Mouse (Mus musculus) forebrain, embryonic 10.5 days (tissue): ENCODE measurements around the gene Aspdh. TPM values are rescaled to one million over a fixed set of nuclear protein-coding genes. Genes with fewer than 3 reads are reported as not detected.
A peak's percentile ranks its signal among the peaks of the same experiment; 100 is the strongest.

Source experiments
- DNase-seq: peaks from one replicate; pipeline ENCODE4 v3.0.0-alpha.2; 2017; ENCODE audit warnings: low spot score; ENCODE audit errors: extremely low spot score
- H3K27ac ChIP-seq: fragments of 300-500 bp; sonication (generic); 2 replicates; pipeline ENCODE4 v1.5.1; 2016; ENCODE audit warnings: mild to moderate bottlenecking
- H3K27me3 ChIP-seq: fragments of 300-500 bp; sonication (generic); 2 replicates; pipeline ENCODE4 v1.6.1; 2016; ENCODE audit warnings: mild to moderate bottlenecking; ENCODE audit not compliant: poor library complexity, severe bottlenecking
- H3K36me3 ChIP-seq: fragments of 300-500 bp; sonication (generic); replicated peaks from 2 replicates; pipeline ENCODE4 v1.6.1; 2016; ENCODE audit warnings: mild to moderate bottlenecking, moderate library complexity
- H3K4me1 ChIP-seq: fragments of 300-500 bp; sonication (generic); 2 replicates; pipeline ENCODE4 v1.6.1; 2016
- H3K4me3 ChIP-seq: fragments of 300-500 bp; sonication (generic); 2 replicates; pipeline ENCODE4 v1.5.1; 2016; ENCODE audit warnings: mild to moderate bottlenecking, moderate library complexity
- H3K9me3 ChIP-seq: fragments of 300-500 bp; sonication (generic); 2 replicates; pipeline ENCODE4 v1.6.1; 2016; ENCODE audit warnings: mild to moderate bottlenecking, moderate library complexity
- WGBS: fragments of 180-500 bp; shearing (Covaris S2); methylation state at CpG from one replicate; pipeline ENCODE4 v1.1.7; 2016; 5-methylcytosine and 5-hydroxymethylcytosine counted together
- polyA plus RNA-seq: library from polyadenylated mRNA; unstranded; fragments of >200 nt; fragmentation: Nextera tagmentation; extraction: Ambion mirVana; gene quantifications from 2 replicates; pipeline ENCODE4 v1.2.1, GENCODE M21; 2016

Gene Aspdh
- polyA plus RNA-seq, 1 experiment from 2014 or later = 1.3 TPM

DNA sequence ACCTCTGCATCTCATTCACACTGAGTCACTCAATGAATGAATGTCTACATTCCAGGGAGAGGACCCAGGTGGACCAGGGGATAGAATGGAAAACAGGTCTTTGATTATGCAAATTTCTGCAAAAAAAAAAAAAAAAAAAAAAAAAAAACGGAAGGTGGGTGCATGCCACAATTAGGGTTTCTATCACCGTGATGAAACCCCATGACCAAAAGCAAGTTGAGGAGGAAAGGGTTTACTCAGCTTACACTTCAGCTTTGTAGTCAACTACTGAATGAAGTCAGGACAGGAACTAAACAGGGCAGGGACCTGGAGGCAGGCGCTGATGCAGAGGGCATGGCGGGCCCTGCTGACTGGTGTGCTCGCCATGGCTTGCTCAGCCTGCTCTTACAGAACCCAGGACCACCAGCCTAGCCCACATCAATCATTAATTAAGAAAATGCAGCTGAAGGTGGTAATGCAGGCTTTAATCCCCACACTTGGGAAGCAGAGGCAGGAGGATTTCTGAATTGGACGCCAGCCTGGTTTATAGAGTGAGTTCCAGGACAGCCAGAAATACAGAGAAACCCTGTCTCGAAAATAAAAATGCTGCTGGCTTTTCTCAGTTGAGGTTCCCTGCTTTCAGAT lies 20.5 kb downstream of the Aspdh start:
- Histone ChIP-seq H3K9me3 (no peaks in the 10 kb centered on the region), H3K27me3 (peaks cover 22% of the 10 kb centered on the region), H3K4me1 (peaks cover 10% of the 10 kb centered on the region), H3K36me3 (peaks cover 24% of the 10 kb centered on the region), H3K27ac (no peak overlapping the region), H3K4me3 (no peak overlapping the region)
- DNase-seq = no peak
- 81% methylated on average over 7 of the region's 7 CpGs for WGBS

DNA sequence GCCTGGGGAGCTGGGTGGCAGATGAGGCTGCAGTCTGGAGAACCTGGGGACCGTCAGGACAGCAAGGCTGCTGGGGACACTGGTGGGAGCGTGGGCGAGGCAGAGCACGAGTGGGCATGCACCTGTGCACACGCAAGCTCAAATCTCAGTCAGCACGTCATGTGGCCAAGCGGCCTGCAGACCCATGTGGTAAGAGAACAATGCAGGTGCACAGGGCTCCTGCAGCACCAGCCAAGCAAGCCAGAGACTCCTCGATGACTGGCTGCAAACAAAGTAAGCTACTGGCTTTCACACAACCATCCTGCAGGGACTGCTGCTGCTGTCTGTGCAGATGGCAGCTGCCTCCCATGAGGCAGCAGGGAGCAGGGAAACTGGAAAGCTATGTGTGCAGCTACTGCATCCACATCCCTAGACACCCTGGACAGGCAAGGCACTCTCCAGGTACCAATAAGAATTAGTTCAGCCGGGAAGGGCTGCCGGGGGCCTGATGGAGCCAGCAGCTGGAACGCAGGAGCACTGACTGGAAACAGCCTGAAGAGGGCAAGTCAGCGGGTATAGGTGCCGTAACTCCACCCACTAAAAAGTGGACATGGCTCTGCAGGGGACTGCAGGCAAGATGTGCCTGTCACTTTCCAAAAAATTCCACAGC lies 21.9 kb downstream of the Aspdh start:
- WGBS = 67% methylated on average over 13 of the region's 13 CpGs

DNA sequence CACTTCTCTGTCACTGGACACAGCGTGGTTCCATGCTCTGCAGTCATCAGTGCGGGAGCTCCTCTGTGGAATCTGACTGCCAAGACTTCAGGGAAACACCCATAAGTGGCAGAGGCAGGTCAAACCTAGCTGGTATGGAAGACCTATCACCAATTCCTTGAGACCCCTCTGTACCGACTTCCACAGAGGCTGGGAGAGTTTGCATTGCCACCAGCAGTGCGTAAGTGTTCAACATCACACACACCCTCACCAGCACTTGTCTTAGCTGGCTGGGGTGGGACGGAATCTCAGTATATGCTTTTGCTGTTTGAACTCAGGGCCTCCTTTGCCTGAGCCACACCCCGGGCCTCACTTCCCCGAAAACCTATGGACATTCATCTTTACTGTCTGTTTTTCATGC lies 22.7 kb downstream of the Aspdh start:
- no peak for DNase-seq
- Histone ChIP-seq H3K9me3 (no peaks in the 10 kb centered on the region), H3K27ac (no peak overlapping the region), H3K27me3 (0 out of 2 replicates have a peak, but pooled peaks cover 3% of the 10 kb centered on the region), H3K4me1 (peaks cover 10% of the 10 kb centered on the region), H3K36me3 (peaks cover 47% of the 10 kb centered on the region), H3K4me3 (no peak overlapping the region)
- WGBS = 92% methylated on average over 7 of the region's 7 CpGs

More for the DNA sequence above, 21.9 kb downstream of the Aspdh start:
- peak overlapping the region; percentile 41; the same call in 1 of the 2 replicates for H3K27ac ChIP-seq
- peaks cover 10% of the 10 kb centered on the region for H3K4me1 ChIP-seq
- H3K36me3 ChIP-seq = peaks cover 38% of the 10 kb centered on the region
- H3K27me3 ChIP-seq = peaks cover 11% of the 10 kb centered on the region
- H3K4me3 ChIP-seq = no peak overlapping the region
- no peaks in the 10 kb centered on the region for H3K9me3 ChIP-seq
- no peak for DNase-seq

DNA sequence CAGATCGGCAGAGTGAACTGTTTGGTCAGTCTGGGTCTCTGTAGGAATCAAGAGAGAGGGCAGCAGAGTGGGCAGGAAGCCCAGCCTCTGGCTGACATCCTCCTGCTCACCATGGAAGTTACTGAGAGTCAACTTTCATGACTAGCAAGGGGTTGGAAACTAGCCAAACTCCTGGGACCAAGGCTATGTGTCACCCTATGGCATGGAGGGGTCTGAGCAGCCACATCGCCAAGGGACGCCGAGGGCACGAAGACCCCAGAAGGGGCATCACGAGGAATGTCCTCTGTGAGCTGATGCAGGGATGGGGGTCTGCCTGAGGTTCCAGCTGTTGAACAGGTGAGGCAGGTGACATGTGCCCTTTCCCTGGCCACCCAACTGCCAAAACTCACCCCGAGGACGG lies 23.4 kb downstream of the Aspdh start:
- DNase-seq = no peak
- Histone ChIP-seq H3K27ac (no peak overlapping the region), H3K9me3 (no peaks in the 10 kb centered on the region), H3K36me3 (peaks cover 53% of the 10 kb centered on the region), H3K4me3 (no peak overlapping the region), H3K27me3 (no peaks in the 10 kb centered on the region), H3K4me1 (peaks cover 10% of the 10 kb centered on the region)
- 93% methylated on average over 8 of the region's 8 CpGs for WGBS

DNA sequence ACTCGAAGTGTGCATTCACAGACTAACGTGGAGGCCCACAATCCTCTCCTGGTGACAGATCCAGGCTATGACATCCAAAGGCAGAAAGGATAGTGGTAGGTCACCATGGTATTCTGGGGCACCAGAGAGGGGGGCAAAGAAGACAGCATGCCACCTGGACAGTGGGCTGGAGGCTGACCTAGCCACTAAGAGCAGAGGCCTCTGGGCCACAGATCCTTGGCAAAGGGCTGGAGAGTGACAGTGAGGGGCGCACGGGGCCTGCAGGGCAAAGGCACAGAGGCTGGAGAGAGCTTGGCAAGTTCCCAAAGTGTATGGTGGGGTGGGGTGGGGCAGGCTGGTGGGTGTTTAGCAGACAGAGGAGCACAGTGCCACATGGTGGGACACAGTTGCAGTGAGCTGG lies 25.1 kb downstream of the Aspdh start:
- 95% methylated on average over 4 of the region's 4 CpGs for WGBS
- Histone ChIP-seq H3K4me1 (peaks cover 18% of the 10 kb centered on the region), H3K4me3 (no peak overlapping the region), H3K36me3 (peaks cover 66% of the 10 kb centered on the region), H3K9me3 (no peaks in the 10 kb centered on the region), H3K27ac (no peak overlapping the region), H3K27me3 (no peaks in the 10 kb centered on the region)
- no peak for DNase-seq

DNA sequence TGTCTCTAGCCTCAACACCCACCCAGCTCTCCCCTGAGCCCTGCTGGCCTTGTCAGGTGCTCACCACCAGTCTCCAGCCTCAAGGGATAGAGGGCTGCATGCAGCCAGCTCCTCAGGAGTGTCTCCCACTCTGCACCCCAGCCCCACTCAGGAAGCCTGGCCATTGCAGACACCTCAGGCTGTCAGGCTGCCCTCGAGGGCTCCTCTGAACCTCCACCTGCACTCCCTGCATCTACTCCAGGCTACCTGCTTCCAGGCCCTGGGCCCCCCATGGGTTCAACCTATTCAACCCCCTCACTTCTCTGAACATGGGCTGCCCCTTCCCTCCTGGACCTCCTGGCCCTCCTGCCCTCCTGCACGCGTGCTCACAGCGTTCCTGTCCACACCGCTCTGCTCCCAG lies 26.2 kb downstream of the Aspdh start:
- H3K27ac ChIP-seq = no peak overlapping the region
- peaks cover 24% of the 10 kb centered on the region for H3K4me1 ChIP-seq
- 96% methylated on average over 5 of the region's 5 CpGs for WGBS
- H3K9me3 ChIP-seq = no peaks in the 10 kb centered on the region
- H3K27me3 ChIP-seq = no peaks in the 10 kb centered on the region
- DNase-seq = no peak
- H3K36me3 ChIP-seq = peaks cover 66% of the 10 kb centered on the region
- no peak overlapping the region for H3K4me3 ChIP-seq

DNA sequence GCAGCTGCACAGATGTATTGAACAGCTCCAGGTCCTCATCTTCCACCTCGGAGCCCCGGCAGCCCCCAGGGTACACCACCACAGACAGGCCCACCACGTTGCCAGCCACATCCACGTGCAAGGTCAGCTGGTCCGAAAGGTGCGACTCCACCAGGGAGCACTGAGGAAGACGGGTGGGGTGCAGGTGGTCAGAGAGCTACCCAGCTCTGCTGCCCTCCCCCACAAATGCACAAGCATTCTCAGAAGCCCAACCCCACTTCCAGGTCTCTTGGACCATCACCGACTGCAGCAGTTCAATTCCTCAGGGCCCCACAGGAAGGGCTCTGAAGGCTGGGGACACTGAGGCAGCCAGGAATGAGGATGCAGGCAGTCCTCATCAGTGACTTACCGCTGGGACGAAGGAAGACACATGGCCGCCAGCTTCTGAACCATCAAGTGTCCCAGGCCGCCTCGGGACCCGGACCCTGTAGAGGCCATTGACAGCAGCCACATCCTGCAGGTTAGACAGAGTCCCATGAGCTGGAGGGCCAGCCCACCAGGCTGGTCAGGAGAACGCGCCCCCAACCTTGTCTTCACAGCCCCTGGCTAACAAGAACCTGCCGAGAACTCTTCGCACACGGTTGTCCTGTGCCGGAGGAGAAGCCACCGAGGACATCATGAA lies 27.1 kb downstream of the Aspdh start:
- H3K4me1 ChIP-seq = peaks cover 22% of the 10 kb centered on the region
- no peak overlapping the region for H3K27ac ChIP-seq
- no peak for DNase-seq
- H3K27me3 ChIP-seq = no peaks in the 10 kb centered on the region
- 92% methylated on average over 21 of the region's 21 CpGs for WGBS
- no peaks in the 10 kb centered on the region for H3K9me3 ChIP-seq
- no peak overlapping the region for H3K4me3 ChIP-seq
- H3K36me3 ChIP-seq = peaks cover 66% of the 10 kb centered on the region

DNA sequence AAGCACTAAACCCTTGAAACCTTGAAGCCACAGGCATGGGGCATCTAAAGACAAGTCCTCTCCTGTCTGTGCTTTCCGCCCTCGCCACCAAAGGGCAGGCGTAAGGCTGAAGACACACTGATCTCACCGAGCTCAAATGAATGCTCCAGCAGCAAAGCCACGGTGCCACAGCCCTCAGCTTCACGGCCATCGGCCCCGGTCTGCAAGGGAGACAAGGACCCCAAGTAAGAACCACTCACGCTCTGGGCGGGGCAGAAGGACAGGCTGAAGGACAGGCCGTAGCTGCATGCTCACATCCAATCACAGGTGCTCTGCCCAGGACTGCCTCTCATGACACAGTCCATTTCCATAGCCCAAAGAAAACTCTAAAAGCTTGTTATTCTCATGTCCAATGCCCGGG lies 29.5 kb downstream of the Aspdh start:
- H3K27ac ChIP-seq = no peak overlapping the region
- 96% methylated on average over 12 of the region's 12 CpGs for WGBS
- H3K9me3 ChIP-seq = no peaks in the 10 kb centered on the region
- H3K36me3 ChIP-seq = peaks cover 55% of the 10 kb centered on the region
- peaks cover 9% of the 10 kb centered on the region; the same call in 1 of the 2 replicates for H3K27me3 ChIP-seq
- peak overlapping the region; percentile 76; the same call in 1 of the 2 replicates for H3K4me3 ChIP-seq
- peaks cover 26% of the 10 kb centered on the region for H3K4me1 ChIP-seq
- DNase-seq = no peak

DNA sequence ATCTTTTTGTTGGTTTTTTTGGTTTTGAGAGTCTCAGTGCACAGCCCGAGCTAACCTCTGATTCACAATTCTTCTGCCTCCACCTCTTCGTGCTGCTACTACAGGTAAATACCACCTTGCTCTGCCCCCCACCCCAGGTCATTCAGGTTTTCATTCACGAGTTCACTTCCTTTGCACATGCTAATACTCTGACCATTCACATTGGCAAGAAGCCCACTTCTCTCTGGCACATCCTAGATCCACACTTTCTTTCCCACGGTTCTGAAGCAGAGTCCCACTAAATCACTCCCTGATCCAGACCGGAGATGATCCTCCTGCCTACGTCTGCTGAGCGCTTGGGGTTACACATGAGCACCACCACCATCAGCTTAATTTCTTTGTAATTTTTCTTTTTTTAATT lies 29.9 kb downstream of the Aspdh start:
- H3K4me1 ChIP-seq = peaks cover 26% of the 10 kb centered on the region
- peak overlapping the region; percentile 76 for H3K4me3 ChIP-seq
- H3K9me3 ChIP-seq = no peaks in the 10 kb centered on the region
- DNase-seq = no peak
- peak overlapping the region; percentile 98 for H3K27ac ChIP-seq
- H3K27me3 ChIP-seq = peaks cover 12% of the 10 kb centered on the region; the same call in 1 of the 2 replicates
- 89% methylated on average over 7 of the region's 7 CpGs for WGBS
- peaks cover 51% of the 10 kb centered on the region for H3K36me3 ChIP-seq

DNA sequence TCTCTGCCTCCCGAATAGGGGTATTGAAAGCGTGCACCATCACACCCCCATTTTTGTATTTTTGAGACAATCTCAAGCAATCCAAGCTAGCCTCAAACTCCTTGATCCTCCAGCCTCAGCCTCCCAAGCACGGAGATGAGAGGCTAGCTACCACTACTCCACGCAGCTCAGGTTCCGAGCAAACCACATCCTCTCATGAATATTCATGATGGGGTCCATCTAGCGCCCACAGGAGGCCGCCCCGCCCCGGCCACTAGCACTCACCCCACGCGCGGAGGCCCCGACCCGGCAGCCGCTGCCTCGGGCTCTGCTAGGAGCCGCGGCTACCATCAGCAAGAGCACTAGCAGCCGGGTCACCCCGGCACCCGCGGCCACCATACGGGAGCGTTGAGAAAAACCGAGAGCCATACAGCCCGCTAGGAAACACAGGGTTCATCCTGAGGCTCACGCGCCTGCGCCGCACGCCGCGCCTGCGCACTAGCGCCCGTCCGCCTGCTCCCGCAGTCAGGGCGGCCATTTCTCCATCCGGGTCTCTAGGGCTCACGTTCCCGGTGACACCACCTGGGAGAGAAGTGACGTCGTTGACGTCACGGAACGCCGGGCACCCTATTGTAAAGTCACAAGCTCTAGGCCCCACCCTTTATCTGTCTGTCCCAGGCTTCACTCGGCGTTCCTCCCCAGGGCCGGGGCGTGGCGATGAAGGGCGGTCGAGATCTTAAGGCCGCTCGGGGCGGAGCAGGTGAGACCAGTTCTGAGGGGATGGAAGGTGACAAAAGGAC lies 31.0 kb downstream of the Aspdh start, which contains the start of the genes Emc10 and Fam71e1:
Gene Emc10, minus strand, starts transcription at position 538 of the 779 bp plus-strand sequence.
Gene Fam71e1, plus strand, starts transcription at position 590 of the 779 bp plus-strand sequence.
- Histone ChIP-seq H3K9me3 (no peaks in the 10 kb centered on the region), H3K36me3 (peaks cover 40% of the 10 kb centered on the region), H3K27ac (peak within 1 kb of the TSS; percentile 98), H3K27me3 (peaks cover 19% of the 10 kb centered on the region; the same call in 1 of the 2 replicates), H3K4me1 (peaks cover 26% of the 10 kb centered on the region), H3K4me3 (peak within 1 kb of the TSS; percentile 76)
- WGBS = under 1% methylated on average over 58 of the region's 58 CpGs
- peak; percentile 99 for DNase-seq

DNA sequence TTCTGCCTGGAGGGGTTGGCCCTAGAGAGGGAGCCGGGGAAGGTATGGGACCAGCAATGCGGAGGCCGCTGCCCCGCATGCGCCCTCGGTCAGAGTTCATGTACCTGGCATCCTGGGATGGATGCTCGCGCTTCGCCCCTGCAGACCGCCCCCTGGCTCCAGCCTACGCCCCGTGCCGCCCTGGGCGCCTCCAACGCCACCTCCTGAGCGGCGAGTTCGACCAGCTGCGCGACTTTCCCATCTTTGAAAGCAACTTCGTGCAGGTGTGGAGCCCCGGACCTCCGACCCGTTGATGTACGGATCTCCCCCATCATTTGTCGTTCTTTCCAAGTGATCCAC lies 31.5 kb downstream of the Aspdh start:
- DNase-seq = no peak
- H3K27me3 ChIP-seq = peaks cover 19% of the 10 kb centered on the region; the same call in 1 of the 2 replicates
- peaks cover 35% of the 10 kb centered on the region for H3K36me3 ChIP-seq
- H3K4me3 ChIP-seq = peak overlapping the region; percentile 76
- peak overlapping the region; percentile 98 for H3K27ac ChIP-seq
- H3K4me1 ChIP-seq = peaks cover 26% of the 10 kb centered on the region
- no peaks in the 10 kb centered on the region for H3K9me3 ChIP-seq
- WGBS = under 1% methylated on average over 26 of the region's 26 CpGs

DNA sequence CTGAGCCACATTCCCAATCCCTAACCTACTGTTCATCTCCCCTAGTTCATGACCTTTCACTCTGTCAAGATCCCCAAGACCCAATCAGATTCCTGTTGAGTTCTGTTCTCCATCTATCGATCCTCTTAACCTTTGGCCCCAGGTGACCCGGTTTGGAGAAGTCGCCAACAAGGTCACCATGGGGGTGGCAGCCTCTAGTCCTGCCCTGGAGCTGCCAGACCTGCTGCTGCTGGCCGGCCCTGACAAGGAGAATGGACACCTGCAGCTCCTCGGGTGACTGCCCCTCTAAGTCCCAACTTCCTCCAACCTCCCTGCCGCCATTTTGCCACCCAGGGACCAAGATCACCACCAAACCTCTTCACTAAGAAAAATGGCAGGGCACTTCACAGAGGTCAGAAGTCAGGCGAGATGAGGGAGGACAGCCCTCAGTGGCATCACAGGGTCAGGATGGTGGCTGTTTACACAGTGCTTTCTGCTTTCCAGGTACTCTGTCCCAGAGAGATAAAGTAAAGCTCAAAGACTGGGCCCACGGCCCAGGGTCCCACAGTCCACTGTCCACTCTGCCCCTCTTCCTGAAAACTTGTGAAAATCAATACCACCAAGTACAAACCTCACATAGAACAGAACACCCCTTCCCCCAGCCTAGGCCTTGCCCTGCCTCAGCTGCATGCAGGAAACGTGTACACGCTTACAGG lies 32.3 kb downstream of the Aspdh start:
- peak overlapping the region; percentile 98 for H3K27ac ChIP-seq
- no peaks in the 10 kb centered on the region for H3K9me3 ChIP-seq
- WGBS = 85% methylated on average over 10 of the region's 10 CpGs

More for the DNA sequence above, 32.3 kb downstream of the Aspdh start:
- H3K27me3 ChIP-seq = peaks cover 19% of the 10 kb centered on the region; the same call in 1 of the 2 replicates
- peaks cover 26% of the 10 kb centered on the region for H3K4me1 ChIP-seq
- peaks cover 27% of the 10 kb centered on the region for H3K36me3 ChIP-seq
- DNase-seq = no peak
- peak overlapping the region; percentile 76 for H3K4me3 ChIP-seq
